Mouse (Mus musculus): ENCODE measurements at regions not wholly inside any gene's neighbourhood (a gene's known extent, or its start where the extent isn't known, plus 50 kb on each side); places are given as distances from the start of the nearest gene placed in this dataset.
A peak's percentile ranks its signal among the peaks of the same experiment; 100 is the strongest.

DNA sequence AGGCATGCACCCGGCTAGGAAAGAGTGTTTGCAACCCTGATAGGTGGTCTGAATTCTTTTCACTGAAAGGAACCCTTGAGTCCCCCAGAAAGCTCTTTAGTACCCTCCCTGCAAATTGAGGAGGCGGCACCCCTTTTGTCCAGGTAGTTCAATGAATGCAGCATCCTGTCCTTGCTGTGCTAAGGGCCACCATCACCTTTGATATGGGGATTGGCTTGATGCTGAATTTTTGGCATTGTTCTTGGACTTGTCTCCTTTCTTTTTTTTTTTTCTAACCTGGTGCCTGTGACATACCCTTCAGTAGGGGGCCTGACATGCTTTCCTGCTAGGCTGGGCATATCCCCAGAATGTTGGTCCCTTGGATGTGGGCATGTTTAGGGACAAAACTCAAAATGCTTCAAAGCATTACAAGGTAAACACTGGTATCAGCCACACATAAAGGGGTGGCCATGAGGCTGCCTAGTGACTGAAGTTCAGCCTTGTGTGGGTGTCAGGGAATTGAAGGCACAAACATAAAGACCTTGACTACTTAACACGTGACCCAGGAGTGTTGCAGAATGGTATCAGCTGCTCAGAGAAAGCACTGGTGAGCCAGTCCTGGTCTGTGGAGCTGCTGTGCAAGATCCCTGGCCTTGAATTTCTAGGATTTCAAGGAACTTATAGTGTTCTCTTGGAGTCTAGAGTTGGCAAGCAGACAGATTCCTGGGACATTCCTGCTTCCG, 183.6 kb downstream of the Tex29 start:
- H3K4me3 ChIP-seq (ENCODE audit: insufficient read depth, low read length) = no peak overlapping the region
- no peak for TF ChIP-seq CTCF (IDR thresholded peaks at IDR 0.05; ENCODE audit: low read depth, low read length)
- TF ChIP-seq POLR2A (IDR thresholded peaks at IDR 0.05; ENCODE audit: borderline replicate concordance, low read depth, low read length) = no peak
- no peak overlapping the region for H3K27ac ChIP-seq (ENCODE audit: insufficient read depth, low read depth, low read length)
- no peaks in the 10 kb centered on the region for H3K4me1 ChIP-seq (ENCODE audit: control insufficient read depth, insufficient read depth, low read length)

DNA sequence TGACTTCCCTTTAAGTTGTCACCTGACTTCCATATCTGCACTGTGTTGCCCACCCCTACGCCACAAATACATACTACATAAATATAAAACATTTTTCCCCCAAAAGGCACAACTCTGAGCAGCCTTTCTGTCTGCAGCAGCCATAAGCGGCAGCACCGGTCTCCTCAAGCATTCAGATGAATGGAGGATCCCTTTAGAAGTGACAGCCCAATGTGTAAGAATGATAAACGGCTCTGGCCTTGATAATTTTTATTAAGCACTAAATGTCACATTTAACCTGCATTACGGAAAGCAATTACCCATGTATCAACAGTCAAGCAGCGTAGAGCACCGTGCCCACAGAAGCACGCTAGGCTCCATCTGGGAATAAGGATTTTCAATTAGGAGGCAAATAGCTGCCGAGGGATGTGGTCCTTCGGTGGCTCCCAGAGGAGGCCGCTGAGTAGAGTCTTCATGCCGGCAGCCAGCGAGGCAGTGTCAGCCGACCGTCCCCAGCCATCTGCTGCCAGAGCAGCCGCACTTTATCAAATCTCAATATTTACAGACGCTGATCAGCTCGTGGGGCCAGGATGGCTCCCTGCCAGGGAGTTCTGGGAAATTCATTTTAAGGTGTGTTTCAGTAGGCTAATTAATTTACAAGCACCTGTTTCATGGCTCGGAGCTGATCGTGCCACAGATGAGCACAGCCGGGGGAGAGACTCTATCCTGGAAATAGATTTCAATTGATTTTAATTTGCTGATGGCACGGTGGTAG, 190.3 kb downstream of the Tex29 start:
- H3K4me1 ChIP-seq (ENCODE audit: control insufficient read depth, insufficient read depth, low read length) = peaks cover 27% of the 10 kb centered on the region
- no peak overlapping the region for H3K27ac ChIP-seq (ENCODE audit: insufficient read depth, low read depth, low read length)
- no peak overlapping the region for H3K4me3 ChIP-seq (ENCODE audit: insufficient read depth, low read length)
- TF ChIP-seq CTCF (IDR thresholded peaks at IDR 0.05; ENCODE audit: low read depth, low read length) (no peak), POLR2A (IDR thresholded peaks at IDR 0.05; ENCODE audit: borderline replicate concordance, low read depth, low read length) (no peak)

DNA sequence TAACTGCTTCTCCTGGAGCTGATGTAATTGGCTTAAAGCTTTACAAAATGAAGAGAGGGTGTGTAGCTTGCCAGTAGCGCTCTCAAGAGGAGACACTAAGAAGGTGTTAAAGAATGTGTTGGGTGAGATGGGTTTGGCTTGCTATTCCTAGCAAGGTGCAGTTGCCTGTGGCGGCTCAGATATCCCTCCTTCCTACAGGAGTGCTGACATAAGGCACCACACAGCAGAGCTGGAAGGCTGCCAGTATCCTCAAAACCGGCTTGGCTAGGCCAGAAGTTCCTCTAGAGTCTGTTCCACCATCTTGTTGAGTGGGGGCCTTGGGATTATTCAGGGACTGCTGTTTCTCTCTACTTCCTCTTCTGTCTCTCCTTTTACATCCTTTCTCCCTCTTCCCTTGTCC, 191.5 kb downstream of the Tex29 start:
- Histone ChIP-seq H3K4me3 (ENCODE audit: insufficient read depth, low read length) (no peak overlapping the region), H3K4me1 (ENCODE audit: control insufficient read depth, insufficient read depth, low read length) (peaks cover 27% of the 10 kb centered on the region), H3K27ac (ENCODE audit: insufficient read depth, low read depth, low read length) (peak overlapping the region; percentile 95)
- TF ChIP-seq POLR2A (IDR thresholded peaks at IDR 0.05; ENCODE audit: borderline replicate concordance, low read depth, low read length) (no peak), CTCF (IDR thresholded peaks at IDR 0.05; ENCODE audit: low read depth, low read length) (no peak)

DNA sequence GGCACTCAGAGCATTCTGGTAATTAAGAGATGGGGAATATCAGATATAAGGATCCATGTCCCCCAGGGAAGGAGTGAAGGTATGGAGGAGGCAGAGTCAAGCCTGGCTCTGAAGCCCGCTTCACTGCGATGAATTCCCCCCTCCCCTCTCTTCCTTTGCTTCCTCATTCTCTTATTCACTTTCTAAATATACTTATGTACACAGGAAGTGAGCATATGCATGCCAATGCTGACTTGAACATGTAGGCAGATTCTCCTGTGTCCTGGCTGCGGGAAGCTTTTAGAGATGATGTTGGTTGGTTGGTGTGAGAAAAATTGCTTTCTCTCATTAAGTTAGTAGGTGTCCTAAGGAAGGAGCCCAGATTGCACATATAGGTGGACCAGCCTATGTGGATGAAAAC, 192.1 kb downstream of the Tex29 start:
- TF ChIP-seq POLR2A (IDR thresholded peaks at IDR 0.05; ENCODE audit: borderline replicate concordance, low read depth, low read length) (no peak), CTCF (IDR thresholded peaks at IDR 0.05; ENCODE audit: low read depth, low read length) (no peak)
- Histone ChIP-seq H3K4me1 (ENCODE audit: control insufficient read depth, insufficient read depth, low read length) (peaks cover 27% of the 10 kb centered on the region), H3K27ac (ENCODE audit: insufficient read depth, low read depth, low read length) (peak overlapping the region; percentile 95), H3K4me3 (ENCODE audit: insufficient read depth, low read length) (no peak overlapping the region)

DNA sequence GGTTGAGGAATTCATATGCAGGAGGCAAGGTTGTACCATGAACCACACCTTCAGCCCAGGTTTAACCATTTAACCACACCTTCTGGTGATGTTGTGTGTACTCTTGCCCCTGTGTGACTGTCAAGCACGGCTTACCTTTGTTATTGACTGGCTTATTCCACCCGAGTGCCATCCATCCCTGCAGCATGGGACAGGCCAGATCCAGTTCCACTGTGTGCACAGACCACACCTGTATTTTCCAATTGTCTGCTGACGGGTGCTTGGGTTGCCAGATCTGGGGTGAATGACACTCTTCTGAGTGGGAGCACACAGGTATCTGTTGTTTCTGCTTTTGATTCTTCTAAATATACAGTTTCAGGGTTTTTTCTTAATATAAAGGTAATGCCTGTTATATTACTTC, 196.1 kb downstream of the Tex29 start:
- H3K4me3 ChIP-seq (ENCODE audit: insufficient read depth, low read length) = no peak overlapping the region
- no peak overlapping the region for H3K27ac ChIP-seq (ENCODE audit: insufficient read depth, low read depth, low read length)
- H3K4me1 ChIP-seq (ENCODE audit: control insufficient read depth, insufficient read depth, low read length) = peaks cover 33% of the 10 kb centered on the region
- TF ChIP-seq CTCF (IDR thresholded peaks at IDR 0.05; ENCODE audit: low read depth, low read length) (no peak), POLR2A (IDR thresholded peaks at IDR 0.05; ENCODE audit: borderline replicate concordance, low read depth, low read length) (no peak)

DNA sequence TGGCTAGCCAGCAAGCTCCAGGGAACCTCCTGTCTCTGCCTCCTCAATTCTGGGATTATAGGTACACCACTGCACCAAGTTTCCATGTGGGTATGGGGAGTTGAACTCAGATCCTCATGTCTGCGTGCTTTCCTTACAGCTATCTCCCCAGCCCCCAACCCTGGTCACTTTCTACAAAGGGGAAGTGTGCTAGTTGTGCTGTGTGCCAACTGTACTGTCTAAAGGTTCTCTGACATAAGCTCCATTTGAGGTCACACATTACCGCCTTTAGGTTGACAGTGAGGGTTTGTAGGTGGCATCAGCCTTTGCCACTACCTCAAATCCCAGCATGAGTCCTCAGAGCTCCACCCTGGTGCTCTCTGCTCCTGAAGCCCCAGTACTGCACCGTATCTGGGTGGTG, 200.7 kb downstream of the Tex29 start:
- Histone ChIP-seq H3K4me1 (ENCODE audit: control insufficient read depth, insufficient read depth, low read length) (peaks cover 23% of the 10 kb centered on the region), H3K27ac (ENCODE audit: insufficient read depth, low read depth, low read length) (peak overlapping the region; percentile 60), H3K4me3 (ENCODE audit: insufficient read depth, low read length) (no peak overlapping the region)
- TF ChIP-seq POLR2A (IDR thresholded peaks at IDR 0.05; ENCODE audit: borderline replicate concordance, low read depth, low read length) (no peak), CTCF (IDR thresholded peaks at IDR 0.05; ENCODE audit: low read depth, low read length) (no peak)

DNA sequence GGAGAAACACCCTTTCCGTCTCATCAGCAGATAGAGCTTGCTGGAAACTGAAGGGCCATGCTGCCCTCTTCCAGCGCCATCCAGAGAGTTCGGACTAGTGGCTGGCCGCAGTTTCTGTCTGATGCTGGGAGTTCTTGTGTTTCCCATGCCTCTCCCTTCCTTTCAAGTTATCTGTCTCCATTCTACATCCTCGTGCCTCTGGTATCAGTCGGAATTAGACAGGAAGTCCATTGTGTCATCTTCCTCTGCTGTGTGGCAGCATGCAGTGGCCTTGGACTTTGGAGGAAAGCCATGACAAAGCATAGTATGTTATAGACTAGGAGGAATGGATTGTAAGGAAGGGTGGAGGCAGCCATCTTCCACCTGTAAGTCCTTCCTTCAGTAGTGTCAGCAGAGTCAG, 201.4 kb downstream of the Tex29 start:
- peak overlapping the region; percentile 60 for H3K27ac ChIP-seq (ENCODE audit: insufficient read depth, low read depth, low read length)
- TF ChIP-seq CTCF (IDR thresholded peaks at IDR 0.05; ENCODE audit: low read depth, low read length) (no peak), POLR2A (IDR thresholded peaks at IDR 0.05; ENCODE audit: borderline replicate concordance, low read depth, low read length) (no peak)
- H3K4me3 ChIP-seq (ENCODE audit: insufficient read depth, low read length) = no peak overlapping the region
- peaks cover 30% of the 10 kb centered on the region for H3K4me1 ChIP-seq (ENCODE audit: control insufficient read depth, insufficient read depth, low read length)

DNA sequence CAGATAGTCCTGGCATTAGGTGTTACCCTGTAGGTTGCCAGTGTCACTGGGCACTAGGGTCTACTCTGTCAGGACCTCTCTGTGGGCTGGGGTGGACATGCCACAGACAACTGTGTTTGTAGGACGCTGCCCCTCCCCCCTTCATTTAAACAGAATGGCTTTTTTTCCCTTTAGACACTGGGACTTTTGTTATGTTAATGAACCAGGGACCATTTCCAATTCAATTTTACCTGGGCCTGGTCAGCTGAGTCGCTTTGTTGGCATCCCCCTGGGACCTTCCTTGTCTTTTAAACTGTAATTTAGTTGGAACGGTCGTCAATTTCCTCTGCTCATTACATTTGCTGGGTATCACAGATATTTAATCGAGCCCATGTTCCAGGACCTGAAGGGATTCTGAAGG, 210.6 kb downstream of the Tex29 start:
- no peak overlapping the region for H3K27ac ChIP-seq (ENCODE audit: insufficient read depth, low read depth, low read length)
- TF ChIP-seq CTCF (IDR thresholded peaks at IDR 0.05; ENCODE audit: low read depth, low read length) (no peak), POLR2A (IDR thresholded peaks at IDR 0.05; ENCODE audit: borderline replicate concordance, low read depth, low read length) (no peak)
- H3K4me1 ChIP-seq (ENCODE audit: control insufficient read depth, insufficient read depth, low read length) = peaks cover 24% of the 10 kb centered on the region
- no peak overlapping the region for H3K4me3 ChIP-seq (ENCODE audit: insufficient read depth, low read length)

DNA sequence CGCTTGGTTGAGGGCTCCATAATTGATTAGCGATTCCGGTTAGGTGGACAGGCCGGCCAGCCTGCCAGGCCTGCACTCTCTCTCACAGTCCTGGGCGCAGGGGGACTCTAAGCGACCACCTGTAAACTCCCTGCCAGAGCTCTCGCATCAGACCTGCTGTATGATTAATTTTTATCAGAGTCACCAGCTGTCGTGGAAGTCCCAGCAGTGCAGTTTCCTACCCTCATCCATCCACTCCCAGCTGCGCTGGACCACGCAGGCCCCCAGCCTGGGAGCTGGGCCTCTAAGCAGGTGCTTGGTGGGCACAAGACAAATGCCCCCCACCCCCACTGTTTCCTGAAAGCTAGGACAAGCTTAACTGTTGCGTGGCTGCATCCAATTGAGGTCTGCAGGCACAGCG, 211.1 kb downstream of the Tex29 start:
- TF ChIP-seq CTCF (IDR thresholded peaks at IDR 0.05; ENCODE audit: low read depth, low read length) = no peak
- TF ChIP-seq POLR2A (IDR thresholded peaks at IDR 0.05; ENCODE audit: borderline replicate concordance, low read depth, low read length) = no peak

DNA sequence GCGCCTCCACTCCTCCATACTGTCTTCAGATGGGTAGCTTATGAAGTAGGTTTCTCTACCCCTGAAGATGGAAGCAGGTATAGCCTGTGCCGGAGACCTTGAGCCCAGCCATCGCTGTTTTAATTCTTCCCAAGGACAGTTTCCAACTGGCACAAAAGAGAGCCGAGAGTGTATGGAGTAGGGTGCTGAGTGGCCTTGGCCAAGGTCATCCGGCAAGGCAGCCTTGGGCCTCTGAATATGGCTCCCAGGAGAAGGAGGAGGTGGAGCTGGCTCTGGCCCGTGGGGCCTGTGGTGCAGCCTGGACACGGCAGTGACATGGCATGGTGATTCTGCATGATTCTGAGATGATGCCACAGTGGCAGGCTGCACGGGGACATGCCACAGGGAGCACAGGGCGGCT, 215.7 kb downstream of the Tex29 start:
- Histone ChIP-seq H3K4me1 (ENCODE audit: control insufficient read depth, insufficient read depth, low read length) (peaks cover 10% of the 10 kb centered on the region), H3K27ac (ENCODE audit: insufficient read depth, low read depth, low read length) (no peak overlapping the region), H3K4me3 (ENCODE audit: insufficient read depth, low read length) (no peak overlapping the region)
- TF ChIP-seq CTCF (IDR thresholded peaks at IDR 0.05; ENCODE audit: low read depth, low read length) (no peak), POLR2A (IDR thresholded peaks at IDR 0.05; ENCODE audit: borderline replicate concordance, low read depth, low read length) (no peak)

More for the DNA sequence above, 211.1 kb downstream of the Tex29 start:
- Histone ChIP-seq H3K4me1 (ENCODE audit: control insufficient read depth, insufficient read depth, low read length) (peaks cover 20% of the 10 kb centered on the region), H3K27ac (ENCODE audit: insufficient read depth, low read depth, low read length) (no peak overlapping the region), H3K4me3 (ENCODE audit: insufficient read depth, low read length) (no peak overlapping the region)
